14 mouse cellular contexts compared by ENCODE assay signal in the genomic region with DNA sequence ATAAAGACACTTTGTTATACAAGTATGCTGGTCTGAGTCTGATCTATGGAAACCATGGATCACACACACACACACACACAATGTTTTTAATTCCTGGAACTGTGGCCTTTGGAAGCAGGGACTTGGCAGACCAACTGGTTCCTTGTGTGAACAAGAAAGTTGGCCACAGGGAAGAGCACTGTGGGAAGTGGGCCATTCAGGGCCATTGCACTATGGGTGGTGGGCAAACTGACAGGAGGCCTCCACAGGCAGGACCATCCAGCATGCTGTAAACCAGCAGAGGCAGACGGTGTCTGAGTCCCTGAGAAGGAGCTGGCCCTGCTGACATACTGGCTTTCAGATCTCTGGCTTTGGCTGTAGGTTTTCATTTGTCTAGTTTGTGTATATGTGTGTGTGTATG. TPM values are rescaled to one million over a fixed set of nuclear protein-coding genes. Genes with fewer than 3 reads are reported as not detected.
"Had no signal": no experiment of that assay in that cellular context is flagged by ENCODE, and none has a peak within 500 bp of the region (broad histone marks: within the 10 kb centered on the region; RNA-seq: fewer than 3 reads in every experiment).

No protein-coding gene starts in this region.

- H3K4me3 ChIP-seq: limb, embryonic 15.5 days; liver, embryonic 12.5 days; midbrain, embryonic 10.5 days; midbrain, embryonic 15.5 days had no signal

- H3K9ac ChIP-seq: limb, embryonic 15.5 days; liver, embryonic 12.5 days; lung, embryonic 14.5 days; midbrain, embryonic 15.5 days had no signal

- H3K27ac ChIP-seq: kidney, postnatal 0 days; limb, embryonic 15.5 days; liver, embryonic 12.5 days; midbrain, embryonic 10.5 days; midbrain, embryonic 15.5 days had no signal

- H3K9me3 ChIP-seq: limb, embryonic 15.5 days; liver, embryonic 12.5 days; midbrain, embryonic 10.5 days; midbrain, embryonic 15.5 days had no signal

- ATAC-seq: liver, embryonic 12.5 days; midbrain, embryonic 15.5 days had no signal

- H3K4me1 ChIP-seq: limb, embryonic 15.5 days; liver, embryonic 12.5 days; midbrain, embryonic 10.5 days; midbrain, embryonic 15.5 days had no signal

- DNase-seq: kidney, postnatal 36 days; layer of hippocampus, adult 9-11 months; lung, embryonic 14.5 days; lung, postnatal 10 days; lung, postnatal 4 days; right cerebral cortex, adult 18-20 months; right cerebral cortex, postnatal 25 days; thymus, postnatal 4 days had no signal

- H3K4me2 ChIP-seq: limb, embryonic 15.5 days; liver, embryonic 12.5 days; lung, embryonic 14.5 days; midbrain, embryonic 15.5 days had no signal

- H3K27me3 ChIP-seq: limb, embryonic 15.5 days; liver, embryonic 12.5 days; midbrain, embryonic 15.5 days had no signal

RNA-seq across cellular contexts. Expression of a gene that starts 45.8 kb away (rescaled TPM):
- polyA plus RNA-seq: kidney, postnatal 0 days; limb, embryonic 11.5 days; limb, embryonic 15.5 days; liver, embryonic 12.5 days; lung, embryonic 14.5 days had no signal
